Mouse (Mus musculus) gonadal fat pad, adult 2 months (tissue): Measurements from ENCODE around the gene 2900011O08Rik. TPM values are rescaled to one million over a fixed set of nuclear protein-coding genes. Genes with fewer than 3 reads are reported as not detected.

Source experiments
- DNase-seq: peaks from one replicate; pipeline ENCODE4 v3.0.0-alpha.2; 2012; ENCODE audit warnings: low read depth
- polyA plus RNA-seq: library from polyadenylated mRNA; depleted of rRNA; stranded (reverse); fragments of >200 nt; gene quantifications from 2 replicates; pipeline ENCODE4 v1.2.3, GENCODE M21; 2012

2900011O08Rik gene
- polyA plus RNA-seq, 1 experiment, result not detected

DNA sequence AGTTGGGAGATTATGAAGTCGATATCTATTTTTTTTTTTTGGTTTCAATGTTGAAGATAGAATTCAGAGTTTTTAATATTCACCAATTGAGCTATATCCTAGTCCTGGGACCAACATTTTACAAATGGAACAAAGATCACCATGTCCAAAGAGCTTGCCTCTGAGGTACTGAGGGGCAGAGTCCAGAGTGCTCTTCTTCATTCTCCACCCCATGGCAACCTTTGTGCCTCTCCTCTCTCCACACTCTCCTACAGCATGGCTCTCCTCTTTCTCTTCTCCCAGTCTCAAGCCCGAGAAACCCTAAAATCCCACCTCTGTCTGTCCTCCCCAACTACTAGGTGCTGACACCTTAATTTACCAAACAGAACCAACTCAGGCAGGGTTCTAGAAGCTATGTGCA is 18.3 kb downstream of the 2900011O08Rik start:
- no peak for DNase-seq

DNA sequence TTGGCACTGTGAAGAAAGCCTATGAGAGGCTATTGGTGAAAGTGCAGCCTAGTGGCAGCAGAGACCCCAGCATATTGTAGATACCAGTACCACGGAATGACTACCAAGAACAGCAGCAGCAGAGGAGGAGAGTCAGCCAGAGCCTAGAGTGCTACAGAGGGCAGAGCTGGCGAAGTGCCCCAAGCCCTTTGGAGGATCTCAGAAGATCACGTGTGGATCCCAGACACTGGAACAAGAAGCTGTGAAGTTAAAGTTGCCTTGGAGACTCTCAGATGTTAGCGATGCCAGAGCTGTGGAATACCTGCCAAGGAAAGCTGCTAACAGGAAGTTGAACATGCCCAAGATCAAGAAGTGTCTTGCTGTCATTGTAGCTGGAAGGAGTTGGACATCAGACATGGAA is 18.9 kb downstream of the 2900011O08Rik start:
- no peak for DNase-seq

DNA sequence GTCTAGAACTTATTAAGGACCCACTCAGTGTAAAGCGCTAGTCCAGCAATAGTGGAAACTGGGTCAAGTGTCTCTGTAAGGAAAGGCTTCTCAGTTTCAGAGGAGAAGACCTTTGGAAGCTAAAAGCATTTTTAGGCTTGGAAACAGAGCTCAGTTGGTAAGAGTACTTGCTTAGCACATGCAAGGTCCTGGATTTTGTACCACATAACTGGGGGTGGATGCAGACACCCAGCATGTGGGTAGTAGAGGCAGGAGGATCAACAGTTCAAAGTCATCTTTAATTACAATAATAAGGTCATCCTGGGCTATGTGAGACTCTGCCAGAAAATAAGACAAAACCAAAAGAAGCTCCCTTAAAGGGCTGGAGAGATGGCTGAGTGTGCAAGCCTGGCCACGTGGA is 21.7 kb downstream of the 2900011O08Rik start:
- no peak for DNase-seq

DNA sequence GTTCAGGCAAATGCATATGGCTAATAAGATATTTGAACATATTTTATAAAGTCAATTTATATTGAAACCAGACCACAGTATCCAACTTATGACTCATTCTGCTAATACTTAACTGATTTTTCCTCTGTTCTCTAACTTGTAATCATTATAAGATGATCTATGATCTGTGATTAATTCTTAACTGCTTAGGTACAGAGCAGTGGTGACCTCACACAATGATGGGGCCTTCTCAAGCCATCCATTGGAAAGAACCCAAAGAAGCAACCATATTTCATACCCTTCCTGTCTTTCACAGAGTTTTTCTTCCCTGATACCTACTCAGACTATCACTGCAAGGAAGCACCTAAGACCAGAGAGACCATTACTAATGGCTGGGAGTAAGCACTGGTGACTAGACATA is 22.3 kb downstream of the 2900011O08Rik start:
- no peak for DNase-seq

DNA sequence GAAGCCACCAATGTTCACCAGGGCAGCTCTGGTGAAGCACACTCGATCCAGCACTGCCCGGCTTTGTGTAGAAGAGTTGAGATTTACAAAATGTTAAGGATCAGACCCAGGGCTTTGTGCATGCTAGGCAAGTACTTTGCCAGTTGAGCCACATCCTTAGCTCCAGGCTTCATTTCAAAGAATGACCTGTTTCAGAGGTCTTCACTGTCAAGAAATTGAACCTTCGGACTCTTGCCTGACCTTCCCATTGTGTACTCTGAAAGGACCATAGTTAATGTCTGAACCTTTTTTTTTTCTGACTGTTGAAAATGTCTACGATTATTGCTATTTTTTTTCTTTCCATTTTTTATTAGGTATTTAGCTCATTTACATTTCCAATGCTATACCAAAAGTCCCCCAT is 23.6 kb downstream of the 2900011O08Rik start:
- DNase-seq, result no peak

DNA sequence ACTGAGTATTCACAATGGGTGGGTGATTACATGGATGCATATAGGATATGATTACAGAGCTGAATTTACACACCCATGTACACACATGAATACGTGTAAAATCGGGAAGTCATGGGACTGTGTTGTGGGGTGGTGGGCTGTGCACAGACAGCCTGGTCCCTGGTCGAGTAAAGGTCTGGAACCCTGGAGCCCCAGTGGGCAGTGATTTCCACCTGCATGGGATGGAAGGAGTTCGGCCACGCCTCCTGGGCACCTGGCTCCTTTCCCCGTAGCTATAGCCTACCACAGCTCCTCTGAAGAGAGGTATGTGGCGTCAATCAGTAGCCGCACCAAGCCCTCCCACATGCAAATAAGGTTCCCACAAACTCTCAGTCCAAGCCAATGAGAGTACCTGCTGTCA is 30.9 kb downstream of the 2900011O08Rik start:
- DNase-seq, result no peak

DNA sequence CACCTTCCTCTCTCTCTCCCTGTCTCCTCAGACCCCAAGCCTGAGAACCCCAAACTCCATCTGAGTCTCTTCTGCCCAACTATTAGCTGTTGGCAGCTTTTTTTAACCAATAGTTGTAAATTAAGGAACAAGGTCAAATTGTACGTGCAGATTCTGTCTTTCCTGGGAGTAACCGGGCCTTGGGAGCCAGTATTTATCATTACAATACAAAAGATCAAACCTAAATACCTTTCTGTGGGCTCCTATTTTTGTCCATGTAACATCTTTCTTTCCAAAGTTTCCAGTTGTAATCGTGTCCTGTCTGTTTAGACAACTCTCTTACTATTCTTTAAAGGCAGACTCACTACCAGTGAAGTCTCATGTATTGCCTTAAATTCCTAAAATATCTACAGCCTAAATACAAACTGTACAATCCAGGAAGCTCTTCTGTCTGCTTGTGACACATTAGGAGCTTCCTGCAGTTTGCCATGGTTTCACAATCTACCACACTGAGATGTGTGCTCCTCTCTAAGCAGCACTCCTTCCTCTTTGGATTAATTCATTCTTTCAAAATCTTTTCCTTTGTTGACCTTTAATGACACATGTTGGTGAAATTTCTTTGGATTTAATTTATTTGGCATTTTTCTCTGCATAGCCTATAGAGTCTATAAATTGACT is 34.9 kb downstream of the 2900011O08Rik start:
- DNase-seq, result no peak

DNA sequence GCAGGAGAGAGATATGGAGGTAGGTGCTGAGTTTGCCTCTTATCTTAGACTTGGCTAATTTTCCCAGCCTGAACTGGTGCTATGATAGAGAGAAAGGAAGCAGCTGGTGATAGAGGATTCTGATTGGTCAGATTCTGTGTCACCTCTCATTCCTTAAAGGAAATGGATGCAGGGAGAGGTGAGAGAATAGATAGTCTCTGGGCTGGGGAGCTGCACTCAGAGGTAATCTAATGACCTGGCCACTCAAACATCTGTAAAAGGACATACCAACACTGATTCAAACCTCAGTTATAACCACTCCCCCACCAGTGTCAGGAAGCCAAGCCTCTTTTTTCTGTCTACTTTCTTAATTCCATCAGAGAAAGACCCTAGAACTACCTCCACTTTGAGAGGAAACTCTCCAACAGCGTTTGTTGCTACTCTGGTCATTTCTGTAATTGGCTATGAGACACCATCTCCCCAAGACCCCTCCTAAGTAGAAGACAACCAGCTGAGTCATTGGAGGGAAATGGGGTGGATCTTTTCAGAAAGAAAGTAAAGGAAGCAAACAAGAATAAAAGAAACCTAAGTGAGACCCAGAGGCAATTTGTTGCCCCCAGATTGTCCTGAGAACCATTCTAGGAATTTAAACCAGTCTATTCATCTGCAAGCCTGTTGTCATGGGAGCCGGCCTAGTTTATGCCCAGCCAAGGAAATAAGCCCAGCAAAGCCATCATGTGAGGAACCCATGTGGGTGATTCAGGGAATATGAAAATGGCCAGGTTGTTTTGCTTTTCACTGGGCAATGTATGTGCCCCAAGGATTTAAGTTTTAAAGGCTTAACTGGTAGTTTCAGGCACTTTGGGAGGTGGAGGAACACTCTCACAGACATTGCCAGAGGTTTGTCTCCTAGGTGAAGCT is 38.9 kb downstream of the 2900011O08Rik start:
- DNase-seq, result no peak

DNA sequence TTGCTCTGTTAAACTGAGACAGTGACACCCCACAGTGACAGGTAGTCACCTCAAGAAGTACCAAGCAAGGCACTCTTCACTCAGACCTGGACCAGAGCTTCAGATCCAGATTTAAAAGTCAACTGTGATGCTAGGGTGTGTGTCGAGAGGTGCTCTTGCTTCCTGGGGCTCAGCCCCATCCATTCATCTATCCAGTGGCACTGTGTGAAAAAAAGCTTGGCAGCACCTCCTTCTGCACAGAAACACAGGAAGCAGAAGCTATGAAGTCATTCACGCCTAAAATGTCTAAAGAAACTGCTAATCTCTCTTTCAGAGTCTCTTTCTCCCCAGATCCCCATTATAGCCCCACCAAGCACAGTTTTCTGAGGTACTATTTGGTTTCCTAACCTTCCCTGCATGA is 42.7 kb downstream of the 2900011O08Rik start:
- no peak for DNase-seq

DNA sequence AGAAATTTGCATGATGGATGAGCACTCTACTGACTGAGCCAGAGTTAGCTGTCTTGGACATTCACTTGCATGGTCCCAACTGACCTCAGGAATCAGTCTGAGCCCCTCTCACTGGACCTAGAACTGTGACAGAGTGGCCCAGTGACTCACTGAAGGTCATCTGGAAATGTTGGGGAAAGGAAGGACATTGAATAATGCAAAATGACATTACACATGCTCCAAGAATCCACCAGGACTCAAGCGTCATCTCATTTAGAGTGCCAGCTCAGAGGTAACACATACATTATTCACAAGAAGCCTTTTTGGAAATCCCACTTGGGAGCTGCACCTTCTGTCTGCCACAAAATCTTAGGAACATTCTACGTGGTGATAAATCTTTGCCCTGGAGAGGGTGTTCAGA is 43.4 kb downstream of the 2900011O08Rik start:
- no peak for DNase-seq

DNA sequence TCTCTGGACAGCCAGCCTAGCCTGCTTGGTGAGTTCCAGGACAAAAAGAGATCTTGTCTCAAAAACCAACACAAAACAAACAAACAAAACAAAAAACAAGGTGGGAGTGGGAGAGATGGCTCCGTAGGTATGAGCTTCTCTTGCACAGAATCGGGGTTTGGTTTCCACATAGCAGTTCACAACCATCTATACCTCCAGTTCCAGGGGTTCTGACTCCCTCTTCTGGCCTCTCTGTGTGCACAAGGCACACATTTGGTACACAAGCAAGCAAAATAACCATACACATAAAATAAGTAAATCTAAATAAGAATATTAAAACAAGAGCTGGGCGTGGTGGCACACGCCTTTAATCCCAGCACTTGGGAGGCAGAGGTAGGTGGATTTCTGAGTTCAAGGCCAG is 44.2 kb downstream of the 2900011O08Rik start:
- no peak for DNase-seq

DNA sequence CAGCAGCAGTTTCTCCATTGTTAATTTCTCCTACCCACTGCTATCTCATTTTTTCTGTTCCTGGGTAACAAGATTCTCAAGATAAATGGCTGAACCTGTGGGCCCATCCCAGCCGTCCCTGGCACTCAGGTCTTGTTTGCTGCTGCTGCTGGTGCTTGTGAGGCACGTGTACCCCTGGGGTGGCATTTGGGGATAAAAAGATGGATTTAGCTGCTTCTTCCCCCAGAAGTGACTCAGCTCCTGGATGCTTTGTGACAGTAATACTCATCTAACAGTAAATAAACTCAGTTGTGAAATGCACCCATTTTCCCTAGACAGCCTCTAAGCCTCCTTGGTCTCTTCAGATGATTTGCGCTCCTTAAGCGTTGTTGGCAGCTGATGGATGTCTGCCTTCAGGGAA is 46.7 kb downstream of the 2900011O08Rik start:
- DNase-seq, result no peak

DNA sequence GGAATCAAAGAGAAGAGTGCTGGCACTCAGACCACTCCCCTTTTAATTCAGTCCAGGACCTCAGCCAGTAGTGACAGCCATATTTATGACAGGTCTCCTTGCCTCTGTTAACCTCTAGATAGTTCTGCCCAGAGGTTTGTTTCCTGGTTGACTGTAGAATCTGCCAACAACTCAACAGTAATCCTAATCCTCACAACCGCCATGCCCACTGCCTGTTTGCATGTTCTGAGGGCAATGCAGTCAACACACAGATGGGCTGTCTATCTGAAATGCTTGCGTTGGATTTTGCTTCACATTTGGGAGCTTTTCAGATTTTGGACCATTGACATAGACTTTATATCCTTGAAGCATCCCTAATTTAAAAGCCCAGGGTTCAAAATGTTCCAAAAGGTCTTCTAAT is 56.0 kb downstream of the 2900011O08Rik start:
- DNase-seq, result no peak

DNA sequence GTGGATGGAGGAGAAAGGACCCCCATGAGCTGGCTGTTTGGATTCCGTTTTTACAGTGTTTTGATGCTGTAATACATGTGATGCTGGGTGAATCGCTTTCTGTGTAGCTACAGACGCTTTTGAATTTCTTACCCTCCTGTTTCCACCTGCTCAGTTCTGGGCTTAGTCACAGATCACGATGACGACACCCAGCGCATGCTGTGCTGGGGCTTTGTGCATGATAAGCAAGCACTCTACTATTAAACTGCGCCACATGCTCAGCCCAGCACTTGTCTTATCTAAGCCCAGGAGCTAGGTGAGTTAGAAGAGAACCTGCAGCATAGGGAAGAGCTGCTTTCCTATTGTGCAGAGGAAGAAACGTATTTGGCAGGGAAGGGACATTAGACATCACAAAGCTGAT is 58.3 kb downstream of the 2900011O08Rik start:
- no peak for DNase-seq

DNA sequence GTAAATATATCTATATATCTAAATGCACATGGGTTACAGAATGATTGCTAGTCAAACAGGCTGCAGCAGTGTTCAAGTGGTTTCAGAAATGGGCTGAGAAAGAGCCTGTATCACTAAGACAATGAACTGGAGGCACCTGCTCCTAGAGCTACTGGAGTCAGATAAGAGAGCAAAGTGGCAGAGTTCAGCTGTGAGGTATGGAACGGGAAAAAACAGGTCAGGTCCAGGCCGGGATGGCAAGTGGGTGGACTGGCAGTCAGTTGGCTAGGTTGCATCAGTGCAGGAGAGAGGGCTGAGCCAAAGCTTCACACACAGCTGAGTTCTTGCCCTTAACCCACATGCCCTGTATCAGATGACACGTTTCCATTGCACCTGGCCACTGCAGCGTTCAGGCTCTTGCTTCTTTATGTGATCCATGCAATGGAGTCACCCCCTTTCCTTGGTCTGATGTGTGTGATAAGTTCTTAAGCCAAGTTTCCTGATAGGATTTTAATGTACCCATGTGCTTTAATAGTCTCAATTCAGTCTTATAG is 59.9 kb downstream of the 2900011O08Rik start:
- no peak for DNase-seq

DNA sequence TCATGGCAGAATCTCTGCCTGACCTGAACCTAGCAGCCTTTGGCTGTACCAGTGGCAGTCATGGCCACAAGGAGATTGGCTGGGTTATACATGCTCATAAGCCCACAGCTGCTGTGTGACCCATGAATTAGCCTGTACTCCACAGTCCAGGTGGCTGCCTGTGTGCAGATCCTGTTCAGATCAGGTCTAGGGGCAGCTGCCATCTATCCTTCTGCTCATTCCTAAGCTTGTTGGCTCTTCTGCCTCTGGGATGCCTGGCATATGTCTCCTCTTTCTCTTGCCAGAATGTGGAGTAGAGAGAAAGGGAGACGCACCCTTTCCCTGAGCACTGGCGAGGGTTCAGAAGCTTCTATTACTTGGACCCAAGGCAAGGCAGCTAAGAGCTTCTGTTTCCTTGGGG is 65.8 kb downstream of the 2900011O08Rik start:
- DNase-seq, result no peak

DNA sequence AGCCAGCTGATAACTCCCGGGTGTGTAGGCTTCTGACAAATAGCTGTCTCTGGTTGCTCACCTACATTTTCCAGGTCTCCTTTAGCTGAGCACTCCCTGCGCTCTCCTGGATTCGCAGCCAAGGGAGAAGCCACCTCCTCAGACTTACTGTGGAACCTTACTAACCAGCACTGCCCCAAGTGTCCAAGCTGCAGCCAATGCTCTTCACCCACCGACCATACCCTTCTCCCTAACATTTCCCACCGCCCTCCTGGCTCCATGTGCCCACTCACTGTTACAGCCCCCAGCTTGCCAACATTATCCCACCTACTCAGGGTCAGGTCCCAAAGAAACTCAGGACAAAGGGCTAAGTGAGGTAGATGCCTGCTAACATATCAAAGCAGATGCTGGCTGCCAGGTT is 66.7 kb downstream of the 2900011O08Rik start:
- no peak for DNase-seq

DNA sequence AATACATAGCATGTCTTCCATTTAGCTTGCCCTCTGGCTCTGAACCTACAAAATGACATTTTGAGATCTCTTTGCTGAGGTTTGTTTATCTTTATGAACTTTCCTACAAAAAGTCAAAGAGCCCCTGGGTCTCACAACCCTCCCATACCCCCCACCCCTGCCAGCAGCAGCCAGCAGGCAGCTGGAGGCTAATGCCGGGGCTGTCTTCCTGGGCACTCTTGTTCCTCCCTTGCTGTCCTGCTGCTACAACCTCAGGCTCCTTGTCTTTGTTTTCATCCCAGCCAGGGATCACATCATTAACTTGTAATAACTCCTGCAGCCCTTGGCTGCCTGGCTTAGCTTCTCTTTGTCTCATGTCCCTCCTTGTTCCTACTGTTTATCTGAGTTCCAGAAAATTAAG is 68.9 kb downstream of the 2900011O08Rik start:
- DNase-seq, result no peak

DNA sequence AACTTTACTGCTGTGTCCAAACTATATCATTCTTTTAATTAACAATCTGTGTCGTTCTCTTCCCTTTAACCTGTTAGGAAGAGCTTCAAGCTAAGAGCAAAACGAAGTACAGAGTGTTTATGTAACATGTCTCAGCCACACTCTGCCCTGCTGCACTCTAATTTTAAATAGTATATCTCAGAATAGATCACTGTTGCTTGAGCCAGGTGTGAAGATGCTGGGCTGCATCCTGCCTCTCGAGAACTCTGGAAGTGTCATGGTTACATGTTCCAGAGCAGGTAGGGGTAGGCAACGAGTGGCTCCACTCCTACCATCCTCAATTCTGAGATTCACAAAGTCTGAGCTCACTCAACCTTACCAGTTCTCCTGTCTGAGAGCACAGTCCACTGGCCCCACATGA is 70.3 kb downstream of the 2900011O08Rik start:
- no peak for DNase-seq

DNA sequence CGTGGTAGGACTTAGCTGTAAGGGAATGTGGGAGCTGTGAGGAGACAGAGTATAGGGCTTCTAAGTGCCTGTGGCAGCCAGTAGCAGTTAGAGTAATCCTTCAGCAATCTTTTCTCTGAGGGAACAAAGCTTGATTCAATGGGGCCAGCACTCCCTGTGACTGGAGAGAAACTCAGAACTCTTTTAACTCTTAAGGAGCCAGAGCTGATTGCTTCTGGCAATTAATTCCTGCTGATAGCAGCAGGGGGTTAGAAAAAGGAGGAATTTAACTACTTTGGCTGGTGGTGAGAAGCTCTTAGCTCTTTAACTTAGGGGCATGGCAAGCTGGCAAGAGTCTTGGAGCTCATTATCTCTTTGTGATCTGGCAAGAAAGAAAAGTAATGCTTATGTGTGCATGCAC is 72.1 kb downstream of the 2900011O08Rik start:
- DNase-seq, result no peak

DNA sequence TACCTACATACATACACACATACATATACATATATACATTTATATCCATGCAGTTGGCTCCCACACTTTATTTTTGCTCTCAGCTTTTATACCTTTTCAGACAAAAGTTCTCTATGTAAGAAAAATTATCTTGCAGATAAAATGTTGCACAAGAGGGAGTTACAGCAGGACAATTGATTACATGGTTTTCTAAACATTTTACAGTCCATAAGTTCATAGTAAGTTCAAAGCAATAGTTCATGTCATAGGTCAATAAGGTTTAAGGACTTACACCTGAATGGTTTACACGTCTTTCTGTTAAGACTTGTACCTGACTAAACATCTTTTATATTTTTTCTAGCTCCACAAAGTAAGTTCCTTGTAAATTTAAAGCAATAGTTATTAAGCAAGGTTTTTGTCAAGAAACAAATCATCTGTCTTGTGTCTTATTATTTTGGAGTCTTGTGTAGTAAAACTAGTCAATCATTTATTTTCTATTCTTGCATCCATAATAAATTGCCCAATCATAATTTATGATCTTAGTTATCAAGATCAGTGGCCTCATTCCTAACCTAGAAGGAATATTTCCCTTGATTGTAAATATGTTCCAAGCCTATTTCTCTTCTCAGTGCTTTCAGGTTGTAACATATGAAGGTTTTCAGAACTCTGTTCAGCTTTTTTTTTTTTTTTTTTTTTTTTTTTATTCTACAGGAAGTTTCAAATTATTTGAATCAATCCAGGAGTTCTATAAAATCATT is 72.9 kb downstream of the 2900011O08Rik start:
- DNase-seq, result no peak

DNA sequence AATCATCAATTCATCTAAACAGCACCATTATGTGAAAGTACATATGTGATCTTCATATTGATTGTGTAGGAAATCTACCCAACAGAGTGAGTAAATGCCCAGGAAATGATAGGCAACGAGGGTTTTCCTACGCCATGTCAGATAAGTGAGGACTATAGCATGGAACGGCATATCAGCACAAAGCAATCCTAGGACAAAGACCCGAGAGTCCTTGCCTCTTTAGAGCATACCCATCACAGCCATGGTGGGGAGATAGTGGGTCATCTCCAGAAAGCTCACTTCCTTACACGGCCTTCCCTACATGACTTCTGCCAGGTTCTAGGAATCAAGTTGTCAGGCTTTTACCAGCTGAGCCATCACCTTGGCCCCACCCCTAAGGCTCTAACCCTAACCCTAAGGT is 73.5 kb downstream of the 2900011O08Rik start:
- DNase-seq, result no peak
